Mouse (Mus musculus) limb, embryonic 14.5 days (tissue): ENCODE data around the gene Atrnl1. TPM values are rescaled to one million over a fixed set of nuclear protein-coding genes. Genes with fewer than 3 reads are reported as not detected.

Experiments used
- ATAC-seq: fragments of 200-750 bp; cut with Nextera tagmentation; 2 replicates; pipeline ENCODE4 v1.8.0; 2017; ENCODE audit warnings: low read depth, moderate number of reproducible peaks, moderate TSS enrichment; ENCODE audit not compliant: low FRiP score
- DNase-seq: peaks from one replicate; pipeline ENCODE4 v3.0.0-alpha.2; 2015; ENCODE audit warnings: low spot score
- H3K27ac ChIP-seq: fragments of 300-500 bp; sonication (generic); replicated peaks from 2 replicates; pipeline ENCODE4 v1.5.1; 2014; ENCODE audit warnings: low read depth, mild to moderate bottlenecking, low read length, moderate library complexity, mixed read lengths
- H3K27me3 ChIP-seq: fragments of 300-500 bp; sonication (generic); 2 replicates; pipeline ENCODE4 v1.6.1; 2014; ENCODE audit warnings: low read length, mixed read lengths; ENCODE audit not compliant: control insufficient read depth, insufficient read depth
- H3K36me3 ChIP-seq: fragments of 300-500 bp; sonication (generic); 2 replicates; pipeline ENCODE4 v1.6.1; 2014; ENCODE audit warnings: mild to moderate bottlenecking, low read length, moderate library complexity, mixed read lengths; ENCODE audit not compliant: control insufficient read depth, insufficient read depth
- H3K4me1 ChIP-seq: fragments of 300-500 bp; sonication (generic); 2 replicates; pipeline ENCODE4 v1.6.1; 2014; ENCODE audit warnings: antibody characterized with exemption, low read length, mixed read lengths; ENCODE audit not compliant: control insufficient read depth, insufficient read depth
- H3K4me2 ChIP-seq: fragments of 300-500 bp; sonication (generic); replicated peaks from 2 replicates; pipeline ENCODE4 v1.6.1; 2014; ENCODE audit warnings: low read depth, mild to moderate bottlenecking, low read length, moderate library complexity; ENCODE audit not compliant: severe bottlenecking
- H3K4me3 ChIP-seq: fragments of 300-500 bp; sonication (generic); replicated peaks from 2 replicates; pipeline ENCODE4 v1.5.1; 2014; ENCODE audit warnings: low read length
- H3K9ac ChIP-seq: fragments of 300-500 bp; sonication (generic); 2 replicates; pipeline ENCODE4 v1.6.1; 2014; ENCODE audit warnings: mild to moderate bottlenecking, low read depth, low read length, moderate library complexity; ENCODE audit not compliant: severe bottlenecking
- H3K9me3 ChIP-seq: fragments of 300-500 bp; sonication (generic); 2 replicates; pipeline ENCODE4 v1.6.1; 2016; ENCODE audit warnings: low read length; ENCODE audit not compliant: control insufficient read depth
- POLR2A ChIP-seq: fragments of 200-500 bp; IDR thresholded peaks from 2 replicates; pipeline ENCODE4 v1.8.0; 2012; ENCODE audit warnings: inconsistent platforms, mild to moderate bottlenecking, moderate library complexity, borderline replicate concordance; ENCODE audit not compliant: insufficient read depth, insufficient read length; ENCODE audit errors: extremely low read depth
- WGBS: fragments of 180-500 bp; shearing (Covaris S2); extraction: QIAGEN DNeasy Blood & Tissue Kit; methylation state at CpG from one replicate; pipeline ENCODE4 v1.1.7; 2014; 5-methylcytosine and 5-hydroxymethylcytosine counted together
- polyA plus RNA-seq, 2 experiments: library from polyadenylated mRNA; depleted of rRNA in 1 of 2; stranded (reverse) in 1 of 2; unstranded in 1 of 2; fragments of >200 nt; fragmentation: Nextera tagmentation in 1 of 2; extraction: Ambion mirVana in 1 of 2; gene quantifications; 2 replicates each; pipeline versions ENCODE4 v1.2.1 to v1.2.3; 2012 to 2014

Gene Atrnl1
- polyA plus RNA-seq, 2 experiments: 7.7 to 19.9 TPM

DNA sequence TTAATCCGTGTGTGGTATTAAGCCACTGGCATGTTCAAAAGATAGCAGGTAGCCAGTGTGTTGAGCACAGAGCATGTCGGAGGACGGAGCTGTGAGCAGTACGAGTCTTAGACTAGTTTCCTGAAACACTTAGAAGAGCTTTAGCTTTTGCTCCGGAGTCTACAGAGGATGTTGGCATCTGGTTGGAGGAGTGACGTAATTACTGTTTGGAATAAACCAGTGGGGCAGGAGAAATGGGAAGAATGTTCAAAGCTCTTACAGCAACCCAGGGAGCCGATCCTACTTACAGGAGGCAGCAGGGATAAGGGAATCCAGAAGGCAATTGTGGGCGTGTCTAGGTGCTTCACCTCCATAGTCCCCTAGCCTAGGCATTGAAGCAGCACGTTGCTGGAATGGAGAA is 21.3 kb upstream of the Atrnl1 start:
- DNase-seq: no peak

DNA sequence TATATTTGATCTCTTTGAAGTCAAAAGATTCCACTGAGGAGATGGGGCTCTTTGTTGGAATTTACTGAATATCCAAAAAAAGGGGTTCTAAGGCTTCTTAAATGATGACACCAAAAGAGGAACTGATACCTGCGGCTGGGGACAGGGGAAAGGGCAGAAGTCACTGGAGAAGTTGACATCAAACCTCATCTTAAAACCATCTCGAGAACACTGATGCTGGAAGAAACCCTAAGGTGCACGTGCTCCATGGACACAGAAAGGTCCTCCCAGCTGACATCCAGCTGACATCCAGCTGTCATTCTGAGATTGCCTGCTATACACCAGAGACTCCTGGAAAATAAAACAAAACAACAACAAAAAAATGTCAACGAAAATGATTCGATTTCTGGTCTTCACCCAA is 19.9 kb upstream of the Atrnl1 start:
- no peak overlapping the region for H3K4me2 ChIP-seq
- ATAC-seq: no peak

More for the DNA sequence above, 21.3 kb upstream of the Atrnl1 start:
- WGBS: 57% methylated on average over 9 of the region's 9 CpGs
- Histone ChIP-seq H3K9me3 (no peaks in the 10 kb centered on the region), H3K4me2 (no peak overlapping the region), H3K9ac (no peak overlapping the region), H3K27ac (no peak overlapping the region), H3K4me1 (peaks cover 4% of the 10 kb centered on the region), H3K4me3 (no peak overlapping the region), H3K36me3 (no peaks in the 10 kb centered on the region), H3K27me3 (no peaks in the 10 kb centered on the region)
- no peak for TF ChIP-seq POLR2A
- ATAC-seq: no peak

DNA sequence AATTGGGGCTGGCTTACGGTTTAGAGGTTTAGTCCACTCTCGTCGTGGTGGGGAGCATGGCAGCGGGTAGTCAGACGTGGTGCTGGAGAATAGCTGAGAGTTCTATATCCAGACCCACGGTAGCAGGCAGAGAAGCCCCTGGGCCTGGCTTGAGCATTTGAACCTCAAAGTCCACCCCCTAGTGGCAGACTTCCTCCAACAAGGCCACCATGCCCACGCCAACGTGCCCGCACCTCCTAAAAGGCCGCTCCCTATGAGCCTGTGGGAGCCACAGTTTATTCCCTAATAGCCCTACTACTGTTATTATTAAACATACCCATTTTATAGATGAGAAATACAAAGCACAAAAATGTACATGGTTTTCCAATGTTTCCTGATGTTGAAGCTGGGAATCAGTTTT is 19.2 kb upstream of the Atrnl1 start:
- Histone ChIP-seq H3K9ac (no peak overlapping the region), H3K27ac (no peak overlapping the region), H3K36me3 (no peaks in the 10 kb centered on the region), H3K4me3 (no peak overlapping the region), H3K27me3 (no peaks in the 10 kb centered on the region), H3K4me1 (no peaks in the 10 kb centered on the region), H3K9me3 (no peaks in the 10 kb centered on the region), H3K4me2 (no peak overlapping the region)
- no peak for TF ChIP-seq POLR2A
- ATAC-seq: no peak
- WGBS: 85% methylated on average over 10 of the region's 10 CpGs
- DNase-seq: no peak

More for the DNA sequence above, 19.9 kb upstream of the Atrnl1 start:
- Histone ChIP-seq H3K27me3 (no peaks in the 10 kb centered on the region), H3K27ac (no peak overlapping the region), H3K4me1 (peaks cover 4% of the 10 kb centered on the region), H3K9me3 (no peaks in the 10 kb centered on the region), H3K36me3 (no peaks in the 10 kb centered on the region), H3K9ac (no peak overlapping the region), H3K4me3 (no peak overlapping the region)
- DNase-seq: no peak
- TF ChIP-seq POLR2A: no peak
- 80% methylated on average over 5 of the region's 5 CpGs for WGBS

DNA sequence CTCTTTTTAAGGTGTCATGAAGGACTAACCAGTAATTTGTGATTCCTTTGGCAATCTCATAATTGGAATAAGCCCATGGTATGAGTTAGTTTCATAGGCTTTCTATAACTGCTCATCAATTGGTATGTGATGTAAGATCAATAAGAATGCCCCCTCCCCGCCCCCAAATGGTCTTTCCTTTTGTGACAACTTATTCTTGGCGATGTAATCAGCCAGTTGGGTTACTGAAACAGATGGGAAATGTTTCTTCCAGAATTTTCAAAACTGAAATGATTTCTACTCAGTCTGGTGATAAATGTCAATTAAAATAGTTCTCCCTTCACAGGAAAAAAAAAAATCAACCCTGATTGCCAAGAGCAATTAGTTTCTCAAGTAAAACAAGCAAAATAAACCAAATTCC is 18.5 kb upstream of the Atrnl1 start:
- H3K36me3 ChIP-seq: no peaks in the 10 kb centered on the region
- no peak overlapping the region for H3K4me3 ChIP-seq
- no peak for ATAC-seq
- no peaks in the 10 kb centered on the region for H3K27me3 ChIP-seq
- WGBS: 82% methylated on average over 2 of the region's 2 CpGs
- H3K9ac ChIP-seq: no peak overlapping the region
- no peaks in the 10 kb centered on the region for H3K4me1 ChIP-seq
- no peak for DNase-seq
- TF ChIP-seq POLR2A: no peak
- H3K9me3 ChIP-seq: no peaks in the 10 kb centered on the region
- H3K4me2 ChIP-seq: no peak overlapping the region
- no peak overlapping the region for H3K27ac ChIP-seq

GRCm38 (mm10) chr19:57599126-57599525 is 11.7 kb upstream of the Atrnl1 start:
- Histone ChIP-seq H3K4me1 (peaks cover 2% of the 10 kb centered on the region; the same call in 1 of the 2 replicates), H3K9ac (no peak overlapping the region), H3K27ac (no peak overlapping the region), H3K9me3 (no peaks in the 10 kb centered on the region), H3K36me3 (no peaks in the 10 kb centered on the region), H3K4me3 (no peak overlapping the region), H3K4me2 (no peak overlapping the region), H3K27me3 (no peaks in the 10 kb centered on the region)
- TF ChIP-seq POLR2A: no peak
- 57% methylated on average over 8 of the region's 8 CpGs for WGBS
- DNase-seq: no peak
- no peak for ATAC-seq
